Mouse (Mus musculus): ENCODE measurements around the gene Hsf4. TPM values are rescaled to one million over a fixed set of nuclear protein-coding genes. Genes with fewer than 3 reads are reported as not detected.

Gene Hsf4
- polyA plus RNA-seq, 1 experiment from 2014 or later = 0.14 TPM

- 38% methylated on average over 16 of the region's 16 CpGs for WGBS
- no peak overlapping the region; the same call in 1 of the 2 replicates for H3K9ac ChIP-seq (replicated peaks)
- peaks cover 96% of the 10 kb centered on the region for H3K27me3 ChIP-seq
- 0 out of 2 replicates have a peak, but pooled peaks cover 3% of the 10 kb centered on the region for H3K9me3 ChIP-seq
- peak overlapping the region; percentile 63; the same call in 1 of the 2 replicates for H3K4me3 ChIP-seq
- no peak overlapping the region for H3K27ac ChIP-seq (replicated peaks)
- no peak for ATAC-seq (ENCODE audit: low FRiP score, low read depth)
- no peaks in the 10 kb centered on the region for H3K36me3 ChIP-seq
- peaks cover 32% of the 10 kb centered on the region for H3K4me1 ChIP-seq
- no peak overlapping the region for H3K4me2 ChIP-seq (replicated peaks)
These were observed 6.2 kb upstream of the Hsf4 start for GRCm38 (mm10) chr8:105263244-105263912.

GRCm38 (mm10) chr8:105264024-105264982, 5.3 kb upstream of the Hsf4 start, which contains the start of the genes Tradd and Fbxl8:
TSS of gene Tradd (minus strand) at chr8:105264609.
TSS of gene Fbxl8 (plus strand) at chr8:105264648.
- peak; percentile 39 for ATAC-seq (ENCODE audit: low FRiP score, low read depth)
- Histone ChIP-seq H3K27ac (replicated peaks) (no peak within 1 kb of the TSS), H3K4me1 (peaks cover 34% of the 10 kb centered on the region), H3K9ac (replicated peaks) (peak within 1 kb of the TSS; percentile 63), H3K9me3 (0 out of 2 replicates have a peak, but pooled peaks cover 3% of the 10 kb centered on the region), H3K27me3 (peaks cover 96% of the 10 kb centered on the region), H3K4me2 (replicated peaks) (peak within 1 kb of the TSS; percentile 78), H3K4me3 (peak within 1 kb of the TSS; percentile 63), H3K36me3 (no peaks in the 10 kb centered on the region)
- 1% methylated on average over 54 of the region's 54 CpGs for WGBS

- peak overlapping the region; percentile 78 for H3K4me2 ChIP-seq (replicated peaks)
- no peaks in the 10 kb centered on the region for H3K36me3 ChIP-seq
- H3K9me3 ChIP-seq = 0 out of 2 replicates have a peak, but pooled peaks cover 3% of the 10 kb centered on the region
- peaks cover 33% of the 10 kb centered on the region for H3K4me1 ChIP-seq
- H3K9ac ChIP-seq (replicated peaks) = no peak overlapping the region
- H3K4me3 ChIP-seq = peak overlapping the region; percentile 63; the same call in 1 of the 2 replicates
- H3K27ac ChIP-seq (replicated peaks) = no peak overlapping the region
- H3K27me3 ChIP-seq = peaks cover 96% of the 10 kb centered on the region
- WGBS = 20% methylated on average over 10 of the region's 10 CpGs
- ATAC-seq (ENCODE audit: low FRiP score, low read depth) = no peak
These were observed 4.5 kb upstream of the Hsf4 start for GRCm38 (mm10) chr8:105265128-105265527.

GRCm38 (mm10) chr8:105266775-105267174, 2.8 kb upstream of the Hsf4 start:
- Histone ChIP-seq H3K9me3 (0 out of 2 replicates have a peak, but pooled peaks cover 3% of the 10 kb centered on the region), H3K4me2 (replicated peaks) (no peak overlapping the region), H3K9ac (replicated peaks) (no peak overlapping the region), H3K36me3 (no peaks in the 10 kb centered on the region), H3K27me3 (peaks cover 96% of the 10 kb centered on the region), H3K4me1 (peaks cover 36% of the 10 kb centered on the region), H3K27ac (replicated peaks) (no peak overlapping the region), H3K4me3 (no peak overlapping the region)
- no peak for ATAC-seq (ENCODE audit: low FRiP score, low read depth)
- whole genome bisulfite sequencing = 9% methylated on average over 13 of the region's 13 CpGs

GRCm38 (mm10) chr8:105268342-105269074, 1.1 kb upstream of the Hsf4 start:
- WGBS = under 1% methylated on average over 65 of the region's 65 CpGs
- H3K27me3 ChIP-seq = peaks cover 99% of the 10 kb centered on the region
- no peak overlapping the region for H3K27ac ChIP-seq (replicated peaks)
- peak overlapping the region; percentile 64 for H3K4me2 ChIP-seq (replicated peaks)
- H3K4me1 ChIP-seq = peaks cover 33% of the 10 kb centered on the region
- H3K9ac ChIP-seq (replicated peaks) = peak overlapping the region; percentile 32; the same call in 1 of the 2 replicates
- H3K36me3 ChIP-seq = no peaks in the 10 kb centered on the region
- H3K4me3 ChIP-seq = peak overlapping the region; percentile 45
- peak; percentile 82 for ATAC-seq (ENCODE audit: low FRiP score, low read depth)
- 0 out of 2 replicates have a peak, but pooled peaks cover 3% of the 10 kb centered on the region for H3K9me3 ChIP-seq

GRCm38 (mm10) chr8:105269075-105269458, 534 bp upstream of the Hsf4 start:
- ATAC-seq (ENCODE audit: low FRiP score, low read depth) = peak; percentile 17; the same call in 1 of the 2 replicates
- Histone ChIP-seq H3K27ac (replicated peaks) (no peak overlapping the region), H3K4me2 (replicated peaks) (peak overlapping the region; percentile 64), H3K27me3 (peaks cover 99% of the 10 kb centered on the region), H3K4me3 (peak overlapping the region; percentile 45), H3K4me1 (peaks cover 31% of the 10 kb centered on the region), H3K9ac (replicated peaks) (0 out of 2 replicates have a peak overlapping the region, but pooled peaks have one; percentile 32), H3K9me3 (0 out of 2 replicates have a peak, but pooled peaks cover 3% of the 10 kb centered on the region), H3K36me3 (no peaks in the 10 kb centered on the region)
- WGBS = 2% methylated on average over 10 of the region's 10 CpGs

GRCm38 (mm10) chr8:105270101-105270915, 707 bp downstream of the Hsf4 start:
- Histone ChIP-seq H3K4me2 (replicated peaks) (peak overlapping the region; percentile 64), H3K27ac (replicated peaks) (no peak overlapping the region), H3K27me3 (peaks cover 99% of the 10 kb centered on the region), H3K9ac (replicated peaks) (no peak overlapping the region), H3K36me3 (no peaks in the 10 kb centered on the region), H3K9me3 (0 out of 2 replicates have a peak, but pooled peaks cover 3% of the 10 kb centered on the region), H3K4me3 (peak overlapping the region; percentile 45; the same call in 1 of the 2 replicates), H3K4me1 (peaks cover 28% of the 10 kb centered on the region)
- ATAC-seq (ENCODE audit: low FRiP score, low read depth) = no peak
- whole genome bisulfite sequencing = 1% methylated on average over 39 of the region's 39 CpGs

GRCm38 (mm10) chr8:105270916-105271186, 1.2 kb downstream of the Hsf4 start:
- no peak overlapping the region for H3K27ac ChIP-seq (replicated peaks)
- 3% methylated on average over 11 of the region's 11 CpGs for WGBS
- H3K27me3 ChIP-seq = peaks cover 99% of the 10 kb centered on the region
- no peak overlapping the region for H3K9ac ChIP-seq (replicated peaks)
- H3K36me3 ChIP-seq = no peaks in the 10 kb centered on the region
- 0 out of 2 replicates have a peak, but pooled peaks cover 3% of the 10 kb centered on the region for H3K9me3 ChIP-seq
- H3K4me2 ChIP-seq (replicated peaks) = no peak overlapping the region
- H3K4me1 ChIP-seq = peaks cover 33% of the 10 kb centered on the region
- H3K4me3 ChIP-seq = no peak overlapping the region
- ATAC-seq (ENCODE audit: low FRiP score, low read depth) = no peak

GRCm38 (mm10) chr8:105275387-105275786, 5.8 kb downstream of the Hsf4 start:
- no peak for ATAC-seq (ENCODE audit: low FRiP score, low read depth)
- Histone ChIP-seq H3K36me3 (peaks cover 6% of the 10 kb centered on the region; the same call in 1 of the 2 replicates), H3K9me3 (no peaks in the 10 kb centered on the region), H3K4me1 (peaks cover 29% of the 10 kb centered on the region), H3K4me2 (replicated peaks) (peak overlapping the region; percentile 79), H3K27me3 (peaks cover 99% of the 10 kb centered on the region), H3K27ac (replicated peaks) (no peak overlapping the region), H3K9ac (replicated peaks) (no peak overlapping the region), H3K4me3 (peak overlapping the region; percentile 45; the same call in 1 of the 2 replicates)
- WGBS = 8% methylated on average over 9 of the region's 11 CpGs

GRCm38 (mm10) chr8:105275840-105276239, 6.2 kb downstream of the Hsf4 start, which contains the start of gene Nol3:
TSS of gene Nol3 (plus strand) at chr8:105276140.
- H3K27ac ChIP-seq (replicated peaks) = no peak within 1 kb of the TSS
- peaks cover 27% of the 10 kb centered on the region for H3K4me1 ChIP-seq
- H3K27me3 ChIP-seq = peaks cover 98% of the 10 kb centered on the region
- peak within 1 kb of the TSS; percentile 61 for H3K9ac ChIP-seq (replicated peaks)
- H3K36me3 ChIP-seq = peaks cover 8% of the 10 kb centered on the region; the same call in 1 of the 2 replicates
- H3K4me3 ChIP-seq = peak within 1 kb of the TSS; percentile 45
- no peaks in the 10 kb centered on the region for H3K9me3 ChIP-seq
- H3K4me2 ChIP-seq (replicated peaks) = peak within 1 kb of the TSS; percentile 79
- 5% methylated on average over 10 of the region's 10 CpGs for WGBS
- ATAC-seq (ENCODE audit: low FRiP score, low read depth) = 0 out of 2 replicates have a peak, but pooled peaks have one; percentile 1

Measured in midbrain, embryonic 12.5 days (tissue).